Mouse (Mus musculus): ENCODE measurements around the gene Sipa1l3.

DNA sequence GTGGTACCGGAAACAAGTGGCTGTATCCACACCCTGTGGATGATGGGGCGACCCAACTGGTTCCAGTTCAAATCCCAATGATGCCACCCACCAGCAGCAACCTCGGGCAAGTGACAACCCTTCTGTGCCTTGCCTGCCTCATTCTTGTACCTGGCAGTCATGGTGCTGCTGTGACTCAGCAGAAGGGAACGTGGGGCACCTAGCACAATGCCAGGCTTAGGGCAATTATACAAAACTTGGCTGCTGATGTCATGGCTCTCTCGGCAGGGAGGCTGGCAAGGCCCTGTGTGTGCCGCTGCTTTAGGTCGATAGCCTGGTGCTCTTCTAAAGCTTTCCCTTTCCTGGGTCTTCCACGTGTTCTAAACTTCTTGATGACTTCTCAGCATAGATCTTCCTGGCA, 166.2 kb downstream of the Sipa1l3 start:
- TF ChIP-seq EP300 (IDR thresholded peaks at IDR 0.05; ENCODE audit: insufficient read depth, low read depth, low read length) (no peak), POLR2A (IDR thresholded peaks at IDR 0.05; ENCODE audit: insufficient read depth, low read length) (no peak), CTCF (IDR thresholded peaks at IDR 0.05; ENCODE audit: low read depth, low read length) (no peak)
